Mouse (Mus musculus) adrenal gland (tissue): ENCODE results near the gene Anxa2.

Experiments used
- intact Hi-C: fragments of 180-260 bp; cut with DNase I; formaldehyde crosslinking; loops from one replicate; pipeline ENCODE4 v1.15.1; 2025
- long read RNA-seq, 2 experiments: library from polyadenylated mRNA; unstranded; transcript quantifications; one replicate each; pipeline ENCODE4 v2.0.0; 2020; ENCODE audit warnings: borderline replicate concordance in 1 of 2; ENCODE audit not compliant: insufficient replicate concordance in 1 of 2

The Anxa2 gene
- long read RNA-seq, experiment 1, transcript Anxa2-201 (13 exons, 1,447 nt) = major isoform, 940 of 1,007 reads
- long read RNA-seq, experiment 1, partial matches to known transcripts = 39 of 1,007 reads
- long read RNA-seq, experiment 1, other reads (novel, unspliced or antisense) = 25 of 1,007 reads
- long read RNA-seq, experiment 2, transcript Anxa2-201 (13 exons, 1,447 nt) = major isoform, 1,220 of 1,301 reads
- long read RNA-seq, experiment 2, partial matches to known transcripts = 40 of 1,301 reads
- long read RNA-seq, experiment 2, other reads (novel, unspliced or antisense) = 40 of 1,301 reads

DNA sequence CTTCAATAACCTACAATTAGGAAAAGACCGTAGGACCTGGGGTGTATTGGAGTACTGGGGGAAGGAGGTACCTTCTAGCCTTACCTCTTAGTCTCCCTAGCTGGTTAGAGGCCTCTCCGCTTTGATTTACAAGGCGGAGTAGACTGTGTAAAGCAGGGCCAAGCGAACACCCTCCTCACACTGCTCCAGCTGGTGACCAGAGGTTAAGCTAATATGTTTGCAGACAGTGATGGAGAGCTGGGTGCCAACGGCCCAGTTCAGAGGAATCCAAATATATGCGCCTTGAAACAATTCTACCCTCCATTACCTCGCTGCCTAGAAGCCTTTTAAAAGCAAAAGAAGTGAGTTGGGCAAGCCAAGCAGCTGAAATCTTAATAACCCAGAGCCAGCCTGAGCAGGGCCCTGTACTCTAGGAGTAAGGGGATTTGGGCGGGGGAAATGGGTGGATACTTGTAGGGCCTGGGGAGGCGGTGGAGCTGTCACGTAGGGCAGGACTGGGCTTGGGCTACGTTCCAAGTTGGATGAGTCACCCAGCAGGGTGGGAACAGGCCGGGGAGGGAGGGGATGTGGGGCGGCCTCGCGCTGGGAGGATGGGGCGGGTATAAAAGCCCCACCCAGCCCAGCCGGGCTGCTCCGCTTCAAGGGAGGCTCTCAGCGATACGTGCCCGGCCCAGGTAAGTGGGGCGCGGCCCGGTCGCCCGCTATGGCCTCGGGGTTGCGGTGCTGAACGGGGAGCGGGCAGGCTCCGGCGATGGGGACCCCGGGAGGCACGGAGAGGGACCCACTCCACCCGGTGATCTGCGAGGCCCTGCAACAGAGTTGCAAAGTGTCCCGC, at the start of gene Anxa2:
Gene Anxa2, plus strand, starts transcription at position 555 of the 835 bp plus-strand sequence.
- intact Hi-C loops = no loop called here

DNA sequence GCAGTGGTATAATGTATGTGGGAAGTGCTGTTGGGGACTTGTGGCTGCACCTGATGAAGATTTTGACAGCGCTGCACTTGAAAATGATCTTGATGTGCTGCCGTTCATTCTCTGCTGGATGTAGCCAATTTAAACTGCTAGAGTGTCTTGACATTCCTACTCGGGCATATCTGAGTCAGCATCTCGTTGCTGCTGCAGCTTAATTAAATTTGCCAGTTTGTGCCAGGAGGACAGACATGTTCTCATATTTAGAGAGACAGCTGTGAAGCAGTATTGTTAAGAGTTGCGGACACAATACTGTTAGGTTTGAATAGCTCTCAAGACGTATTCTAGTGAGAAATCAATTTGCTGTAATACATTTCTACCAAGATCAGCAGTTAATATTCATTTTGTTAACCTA, 48.7 kb upstream of the Anxa2 start:
- intact Hi-C loops = no loop called here

DNA sequence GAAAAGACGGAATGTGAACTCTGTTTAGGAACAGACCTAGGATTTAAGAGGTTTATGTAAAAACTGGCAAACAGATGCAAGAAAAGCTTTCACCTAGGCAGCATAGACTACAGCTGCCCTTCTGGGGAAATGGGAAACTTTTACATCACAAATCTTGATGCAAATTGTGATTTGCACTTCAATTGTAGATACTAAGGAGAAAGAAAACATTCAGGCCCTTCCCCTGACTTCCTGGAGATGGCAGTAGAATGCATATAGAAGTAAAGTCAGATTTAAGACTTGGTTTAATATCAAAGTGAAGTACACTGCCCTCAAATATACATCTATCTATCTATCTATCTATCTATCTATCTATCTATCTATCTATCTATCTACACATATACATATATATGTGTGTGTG, 33.9 kb upstream of the Anxa2 start:
- intact Hi-C loops = loop anchor here (2.0 kb wide), 1 partner anchor 61 kb away; no protein-coding TSS in a partner anchor

DNA sequence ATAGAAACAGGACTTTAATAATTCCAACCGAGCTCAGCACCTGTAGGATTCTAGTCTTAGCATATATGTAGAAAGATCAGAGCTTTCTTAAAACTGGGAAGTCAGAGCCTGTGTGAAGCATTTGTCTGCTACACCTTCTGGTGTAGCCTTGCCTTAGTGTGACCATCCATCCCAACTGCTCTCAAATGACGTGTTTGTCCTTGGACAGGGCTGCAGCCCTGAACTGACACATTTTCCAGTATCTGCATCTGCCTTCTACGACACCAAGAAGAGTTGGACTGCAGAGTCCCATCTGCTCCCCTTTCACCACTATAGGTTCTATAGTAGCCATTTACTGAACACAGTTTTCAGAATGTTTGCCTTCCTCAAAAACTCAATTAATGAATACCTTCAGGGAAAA, 22.9 kb upstream of the Anxa2 start:
- intact Hi-C loops = no loop called here

DNA sequence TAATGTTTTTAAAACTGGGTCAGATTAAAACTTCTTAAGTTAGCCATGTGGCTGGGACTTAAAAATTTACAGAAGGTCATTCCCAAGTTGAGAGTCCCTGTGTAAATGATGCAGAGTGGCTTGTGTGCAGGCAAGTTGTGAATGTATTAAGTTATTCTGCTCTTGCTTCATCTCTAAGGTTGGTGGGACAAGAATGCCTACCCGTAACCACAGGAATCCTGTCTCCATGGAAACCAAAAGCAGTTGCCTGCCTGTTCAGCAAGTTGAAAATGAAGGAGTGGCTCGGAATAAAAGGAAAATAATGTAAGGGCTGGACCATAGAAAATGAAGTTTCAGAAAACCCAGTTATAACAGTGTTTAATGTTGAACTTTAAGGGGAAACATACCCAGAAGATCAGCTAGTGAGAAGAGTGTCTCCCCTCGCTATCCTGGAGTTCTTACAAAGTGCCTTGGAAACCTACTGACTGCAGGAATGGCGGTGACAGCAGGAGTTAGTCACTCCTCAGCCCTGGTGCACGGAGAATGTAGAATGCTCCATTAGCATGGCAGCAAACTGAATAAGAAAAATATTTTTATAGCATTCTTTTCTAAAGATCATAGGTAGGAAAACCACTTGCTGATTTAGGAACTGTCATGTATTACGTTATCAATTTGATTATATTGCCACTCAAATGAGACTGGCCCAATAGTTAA, 21.4 kb upstream of the Anxa2 start:
- intact Hi-C loops = no loop called here

DNA sequence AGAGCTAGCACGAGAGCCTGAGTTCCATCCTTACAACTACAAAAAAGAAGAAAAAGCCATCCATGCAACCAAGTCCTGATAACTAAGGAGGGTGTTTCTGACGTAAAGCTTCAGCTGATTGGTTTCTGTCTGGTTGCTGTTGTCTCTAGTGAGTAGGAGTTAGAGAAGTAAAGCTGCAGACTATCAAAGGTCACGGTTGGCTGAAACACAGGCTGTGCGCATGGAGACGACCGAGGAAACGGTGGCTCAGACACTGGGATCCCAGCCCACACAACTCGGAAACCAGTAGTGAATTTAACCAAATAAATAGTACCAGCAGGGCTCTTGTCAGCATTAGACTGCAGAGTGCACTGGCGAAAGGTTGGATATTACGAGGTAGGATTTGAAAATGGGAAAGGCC, 18.2 kb upstream of the Anxa2 start:
- intact Hi-C loops = no loop called here

DNA sequence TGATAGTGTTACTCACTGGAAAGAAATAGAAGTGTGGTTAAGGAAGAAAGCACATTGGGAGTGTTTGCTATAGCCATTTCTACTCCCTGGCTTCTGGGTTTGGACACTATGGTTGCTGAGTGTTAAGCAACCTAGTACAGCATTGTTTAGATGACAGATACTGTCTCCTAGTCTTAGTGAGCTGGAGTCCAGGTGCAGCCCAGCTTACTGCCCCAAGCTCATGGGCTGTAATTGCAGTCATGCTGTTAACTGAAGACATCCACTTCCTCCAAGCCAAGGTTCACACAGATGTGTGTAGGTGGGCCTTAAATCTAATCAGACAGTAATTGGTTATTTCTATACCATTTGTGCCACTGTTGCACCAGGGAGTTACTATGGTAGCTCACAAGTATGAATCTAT, 17.8 kb upstream of the Anxa2 start:
- intact Hi-C loops = no loop called here

DNA sequence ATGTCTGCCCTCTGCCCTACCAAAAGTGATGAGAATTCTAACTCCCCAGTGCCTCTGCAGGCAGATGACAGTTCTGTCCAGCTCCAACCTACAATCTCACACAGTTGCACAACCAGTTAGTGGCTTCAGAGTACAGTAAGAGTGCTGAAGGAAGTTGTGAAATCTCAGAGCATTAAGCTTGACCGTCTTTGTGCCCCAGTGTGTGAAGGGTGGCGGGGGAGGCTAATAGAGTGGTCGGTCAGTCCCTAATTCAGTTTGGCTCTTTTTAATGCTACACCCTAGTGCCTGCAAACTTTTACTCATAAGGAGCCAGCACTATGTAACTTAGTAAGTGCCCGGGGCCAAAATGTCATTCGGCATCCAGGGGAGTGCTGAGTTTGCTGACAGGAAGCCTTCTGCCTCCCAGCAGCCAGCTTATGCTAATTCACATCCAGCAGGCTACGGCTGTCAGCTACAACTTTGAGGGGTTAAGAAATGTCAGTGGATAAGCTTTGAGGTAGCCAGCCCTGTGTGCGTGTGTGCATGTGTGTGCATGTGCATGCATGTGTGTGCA, 13.5 kb upstream of the Anxa2 start:
- intact Hi-C loops = loop anchor here (5.0 kb wide), 1 partner anchor 37 kb away; no protein-coding TSS in a partner anchor

DNA sequence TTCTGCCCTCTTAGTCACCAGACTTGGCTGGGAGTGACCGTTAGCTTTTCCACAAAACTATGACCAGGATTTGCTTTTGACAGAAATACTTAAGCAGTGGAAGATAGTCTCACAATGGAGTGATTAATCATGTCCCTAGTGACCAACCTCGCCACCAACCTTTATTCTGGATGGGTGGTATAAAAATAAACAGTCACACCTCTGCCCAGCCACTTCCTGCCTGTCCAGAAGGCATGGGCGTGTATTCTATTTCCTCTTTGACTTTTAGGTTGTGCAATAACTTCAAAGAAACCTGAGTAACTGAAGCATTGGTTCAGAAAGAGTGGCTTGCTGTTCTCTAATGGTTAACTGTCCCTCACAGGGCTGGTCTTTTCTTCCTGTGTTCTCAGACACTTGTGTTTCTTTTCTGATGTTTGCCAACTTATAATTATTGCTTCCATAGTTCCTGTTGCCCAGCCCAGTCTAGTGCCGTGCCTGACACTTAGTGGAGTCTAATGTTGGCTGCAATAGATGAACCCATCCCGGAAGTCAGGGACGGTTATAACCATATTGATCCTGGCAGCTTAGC, 10.9 kb upstream of the Anxa2 start:
- intact Hi-C loops = loop anchor here (5.0 kb wide), 1 partner anchor 35 kb away; no protein-coding TSS in a partner anchor

DNA sequence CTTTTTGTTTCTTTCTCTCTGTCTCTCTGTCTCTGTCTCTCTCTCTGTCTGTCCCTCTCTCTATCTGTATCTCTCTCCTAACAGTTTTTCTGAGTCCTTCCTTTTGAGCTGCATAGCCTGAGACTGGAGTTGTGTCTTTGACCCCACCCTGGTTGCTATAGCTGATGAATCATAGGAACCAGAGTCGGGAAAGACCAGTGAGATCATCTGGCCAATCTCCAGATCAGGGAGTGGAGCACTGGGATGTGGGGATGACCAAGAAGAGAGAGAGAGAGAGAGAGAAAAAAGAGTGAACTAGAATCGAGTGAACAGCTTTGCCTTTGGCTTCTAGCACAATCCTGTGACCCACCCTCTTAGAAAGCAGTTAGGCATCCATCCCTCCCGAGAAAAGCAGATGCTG, 10.2 kb upstream of the Anxa2 start:
- intact Hi-C loops = loop anchor here (5.0 kb wide), 1 partner anchor 34 kb away; no protein-coding TSS in a partner anchor

DNA sequence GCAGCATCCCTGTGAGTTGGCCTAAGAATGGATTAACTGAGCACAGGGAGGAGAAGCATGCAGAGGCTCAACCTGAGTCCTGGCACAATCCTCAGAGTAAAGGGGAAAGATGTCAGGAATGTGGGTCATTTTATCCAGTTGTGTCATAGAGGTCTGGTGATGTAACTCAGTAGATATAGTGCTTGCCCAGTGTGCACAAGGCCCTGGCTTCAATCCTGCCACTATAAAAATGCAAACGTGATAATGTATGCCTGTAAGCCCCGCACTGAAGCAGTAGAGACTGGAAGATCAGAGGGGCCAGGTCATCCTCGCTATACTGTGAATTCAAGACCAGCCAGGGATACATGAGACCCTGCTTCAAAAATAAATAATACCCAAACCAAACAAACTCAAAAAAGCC, 4.6 kb upstream of the Anxa2 start:
- intact Hi-C loops = no loop called here

DNA sequence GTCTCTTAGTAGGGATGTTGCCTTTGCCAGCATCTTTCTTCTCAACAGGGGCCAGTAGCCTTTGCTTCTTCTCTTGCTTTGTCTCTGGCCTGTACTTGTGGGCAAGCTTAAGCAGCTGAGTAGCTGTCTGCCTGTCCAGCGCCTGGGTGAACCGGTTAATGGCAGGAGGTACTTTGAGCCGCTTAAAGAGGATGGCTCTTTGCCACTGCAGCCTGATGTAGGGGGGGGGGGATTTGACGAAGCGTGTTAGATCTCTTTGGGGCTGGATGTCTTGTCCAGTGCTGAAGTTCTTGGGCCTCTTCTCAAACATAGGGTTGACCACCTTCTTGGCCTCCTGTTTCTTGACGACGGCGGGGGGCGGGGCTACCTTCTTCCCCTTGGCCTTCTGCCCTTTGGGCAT, 2.8 kb upstream of the Anxa2 start:
- intact Hi-C loops = no loop called here

DNA sequence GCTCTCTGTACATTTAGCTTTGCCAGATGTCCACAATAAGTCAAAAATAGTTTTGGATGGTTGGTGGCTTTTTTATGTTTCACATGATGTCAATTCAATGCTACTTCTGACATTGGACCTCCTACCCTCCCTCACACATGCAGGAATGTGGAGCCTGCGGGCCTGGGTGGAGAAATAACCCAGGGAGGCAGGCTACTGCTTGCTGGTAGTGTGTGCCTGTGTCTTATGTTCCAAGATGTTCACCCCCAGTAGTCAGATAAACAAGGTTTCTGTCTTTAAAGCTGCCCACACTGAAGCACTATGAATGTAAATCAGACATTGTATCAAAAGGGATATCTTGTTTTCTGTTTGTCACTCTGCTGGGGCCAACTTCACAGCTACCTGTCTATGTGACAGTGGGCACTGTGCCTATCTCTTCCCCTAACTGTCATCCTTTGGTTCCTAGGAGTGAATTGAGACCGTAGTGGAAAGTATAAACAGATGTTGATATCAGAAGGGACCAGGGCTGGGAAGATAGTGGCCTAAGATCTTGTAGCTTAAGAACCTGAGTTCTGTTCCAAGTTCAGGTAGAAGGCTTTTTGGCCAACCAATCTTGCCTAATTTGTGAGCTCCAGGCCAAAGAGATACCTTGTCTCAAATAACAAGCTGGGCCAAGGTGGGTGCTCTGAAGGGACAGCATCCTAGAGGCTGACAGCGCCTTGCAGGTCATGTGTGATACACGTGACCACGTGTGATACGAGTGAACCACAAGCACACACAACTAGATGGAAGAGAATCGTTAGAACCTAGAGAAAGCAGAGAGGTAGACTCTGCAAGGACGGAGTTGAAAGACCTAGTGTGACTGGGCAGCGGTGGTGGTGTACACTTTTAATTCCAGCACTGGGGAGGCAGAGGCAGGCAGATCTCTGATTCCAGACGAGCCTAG, 1.3 kb upstream of the Anxa2 start:
- intact Hi-C loops = no loop called here

DNA sequence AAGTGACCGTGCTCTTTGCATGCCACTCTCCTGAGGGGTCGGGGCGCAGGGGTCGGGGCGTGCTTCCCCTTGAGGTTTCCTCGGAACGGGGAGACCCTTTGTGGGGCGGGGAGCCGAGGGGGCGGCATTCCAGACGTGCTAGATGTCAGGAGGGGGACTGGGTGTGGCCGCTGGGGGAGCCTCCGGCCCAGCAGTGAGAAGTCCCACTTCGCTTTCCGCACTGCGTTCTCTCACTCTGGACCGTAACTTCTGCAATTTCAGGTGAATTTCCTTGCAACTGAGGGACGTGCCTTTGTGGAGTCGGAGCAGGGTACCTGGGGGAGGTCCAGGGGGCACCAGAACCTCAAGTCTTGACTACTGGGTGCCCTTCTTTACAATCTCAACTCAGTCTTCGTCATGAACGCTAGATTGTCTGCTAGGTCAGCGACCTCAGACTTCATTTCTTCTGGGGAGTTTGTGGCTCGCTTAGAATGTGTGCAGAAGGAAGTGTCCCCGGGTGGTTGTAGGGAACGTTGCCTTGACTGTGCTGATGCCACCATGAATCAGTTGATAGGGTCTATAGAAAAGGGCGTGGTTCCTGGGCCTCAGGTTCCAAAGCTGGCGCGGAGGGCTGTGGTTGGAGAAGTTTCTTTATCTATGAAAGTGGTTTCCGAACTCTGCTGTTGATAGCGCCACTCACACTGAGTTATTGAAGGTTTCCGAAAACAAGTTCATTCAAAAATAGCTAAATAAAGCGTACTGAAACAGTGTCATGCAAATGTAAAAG, 664 bp downstream of the Anxa2 start:
- intact Hi-C loops = no loop called here

DNA sequence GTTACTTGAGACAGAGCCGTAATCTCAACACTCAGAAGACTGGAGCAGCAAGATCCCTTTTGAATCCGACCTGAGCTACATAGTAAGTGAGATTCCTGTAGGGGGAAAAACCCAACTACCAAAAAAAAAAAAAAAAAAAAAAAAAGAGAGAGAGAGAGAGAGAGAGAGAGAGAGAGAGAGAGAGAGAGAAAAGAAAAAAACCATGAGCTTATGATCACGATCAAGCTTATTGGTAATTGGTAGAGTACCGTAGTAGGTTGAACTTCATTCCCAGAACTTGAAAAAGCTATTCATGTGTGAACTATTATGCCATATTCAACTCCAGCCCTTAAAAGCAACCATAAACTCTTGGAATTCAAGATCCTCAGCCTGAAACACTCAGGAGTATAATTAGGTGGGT, 1.3 kb downstream of the Anxa2 start:
- intact Hi-C loops = no loop called here

DNA sequence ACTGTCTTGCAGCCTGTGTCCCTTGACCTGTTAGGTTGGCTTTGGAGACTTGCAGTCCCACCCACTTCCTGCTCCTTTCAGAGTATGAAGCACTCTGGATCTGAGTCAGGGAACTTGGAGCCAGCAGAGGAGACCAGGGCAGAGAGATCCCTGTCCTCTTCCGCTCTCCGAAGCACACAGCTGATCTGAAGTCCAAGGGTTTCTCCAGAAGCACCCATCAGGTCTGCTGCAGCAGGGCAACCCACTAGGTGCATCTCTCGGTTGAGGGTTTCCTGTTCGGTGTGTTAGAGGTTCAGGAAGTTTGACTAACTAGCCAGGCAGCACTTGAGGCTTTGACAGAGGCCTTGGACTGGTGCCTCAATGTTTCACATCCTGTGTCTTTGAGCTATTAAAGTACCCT, 2.0 kb downstream of the Anxa2 start:
- intact Hi-C loops = no loop called here

DNA sequence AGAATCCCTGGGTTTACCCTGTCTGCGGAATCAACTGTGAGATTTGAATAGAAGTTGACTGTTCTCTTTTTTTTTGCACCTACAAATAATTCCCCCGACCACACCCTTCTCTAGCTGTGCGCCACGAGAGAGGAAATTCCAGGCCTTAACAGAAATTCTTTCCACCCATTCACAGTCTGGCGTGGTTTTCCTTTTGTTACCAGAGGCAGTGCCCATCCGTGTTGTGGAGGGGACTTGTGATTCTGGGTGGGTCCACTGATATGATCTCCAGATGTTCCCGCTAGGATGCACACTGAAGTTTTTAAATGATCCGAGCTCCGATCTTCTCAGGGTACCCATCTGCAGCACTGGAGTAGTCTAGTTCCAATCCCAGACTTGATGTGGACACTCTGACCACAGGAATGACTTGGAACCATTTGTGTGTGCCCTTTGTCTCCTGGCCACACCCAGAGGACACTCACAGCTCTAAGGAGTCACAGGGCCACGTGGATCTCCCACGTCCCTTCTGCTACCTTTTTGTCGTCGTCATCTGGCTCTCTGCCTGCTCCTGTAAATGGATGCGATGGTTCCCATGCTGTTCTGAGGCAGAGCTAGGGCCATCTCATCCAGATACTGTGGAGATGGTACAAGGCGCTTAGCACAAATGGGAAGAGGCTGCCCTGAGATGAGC, 3.1 kb downstream of the Anxa2 start:
- intact Hi-C loops = no loop called here

DNA sequence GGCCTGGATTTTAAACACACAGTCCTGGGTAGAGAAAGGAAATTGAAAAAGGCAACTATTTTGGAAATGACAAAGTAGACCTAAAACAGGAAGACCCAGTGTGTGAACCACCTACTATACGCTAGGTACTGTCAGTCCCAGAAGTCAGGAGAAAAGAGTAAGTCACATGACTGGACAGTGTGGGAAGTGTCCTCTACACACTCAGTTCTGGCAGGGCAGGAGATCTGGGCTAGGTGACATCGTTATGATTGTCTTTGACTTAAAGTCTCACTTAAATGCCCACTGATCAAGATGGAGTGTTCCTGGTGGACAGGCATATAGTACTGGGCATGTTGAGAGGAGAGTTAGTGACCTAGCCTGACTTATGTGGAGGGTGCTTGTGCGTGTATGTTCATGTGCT, 3.7 kb downstream of the Anxa2 start:
- intact Hi-C loops = no loop called here
